Mouse (Mus musculus) kidney, adult 2 months (tissue): ENCODE results near the gene Pabpc1l. TPM values are rescaled to one million over a fixed set of nuclear protein-coding genes. Genes with fewer than 3 reads are reported as not detected.

Experiments used
- DNase-seq: peaks from one replicate; pipeline ENCODE4 v3.0.0; 2021
- H3K27ac ChIP-seq: fragments of 200-500 bp; 2 replicates; pipeline ENCODE4 v1.5.1; 2012; ENCODE audit warnings: low read depth, low read length, control low read depth, inconsistent platforms; ENCODE audit not compliant: insufficient read depth
- H3K27me3 ChIP-seq: fragments of 200-500 bp; replicated peaks from 2 replicates; pipeline ENCODE4 v1.6.1; 2012; ENCODE audit warnings: mild to moderate bottlenecking, moderate library complexity, low read length, inconsistent platforms; ENCODE audit not compliant: control insufficient read depth, insufficient read depth
- H3K36me3 ChIP-seq: fragments of 200-500 bp; 2 replicates; pipeline ENCODE4 v1.6.1; 2012; ENCODE audit warnings: mild to moderate bottlenecking, moderate library complexity, low read length, inconsistent platforms; ENCODE audit not compliant: control insufficient read depth, insufficient read depth
- H3K4me1 ChIP-seq: fragments of 200-500 bp; 2 replicates; pipeline ENCODE4 v1.6.1; 2011; ENCODE audit warnings: low read length; ENCODE audit not compliant: control insufficient read depth, insufficient read depth
- H3K4me3 ChIP-seq: fragments of 200-500 bp; 2 replicates; pipeline ENCODE4 v1.5.1; 2011; ENCODE audit warnings: mild to moderate bottlenecking, low read depth, low read length, control low read depth; ENCODE audit not compliant: insufficient read depth
- CTCF ChIP-seq: fragments of 200-500 bp; conservative IDR thresholded peaks from 2 replicates; pipeline ENCODE4 v1.5.1; 2011; ENCODE audit warnings: low read depth, mild to moderate bottlenecking, control low read depth, low read length, moderate library complexity, mixed read lengths; ENCODE audit not compliant: insufficient read depth, insufficient read length
- POLR2A ChIP-seq: fragments of 200-500 bp; IDR thresholded peaks from one replicate; pipeline ENCODE4 v1.6.1; 2011; ENCODE audit warnings: low read depth, low read length, control low read depth
- WGBS: fragments of 180-500 bp; shearing (Covaris S2); methylation state at CpG from one replicate; pipeline ENCODE4 v1.1.7; 2018; 5-methylcytosine and 5-hydroxymethylcytosine counted together
- polyA plus RNA-seq: library from polyadenylated mRNA; depleted of rRNA; stranded (reverse); fragments of >200 nt; gene quantifications from 2 replicates; pipeline ENCODE4 v1.2.3, GENCODE M21; 2012; rRNA removed

Gene Pabpc1l
- polyA plus RNA-seq: 3.2 and 3.7 TPM in 2 replicates

DNA sequence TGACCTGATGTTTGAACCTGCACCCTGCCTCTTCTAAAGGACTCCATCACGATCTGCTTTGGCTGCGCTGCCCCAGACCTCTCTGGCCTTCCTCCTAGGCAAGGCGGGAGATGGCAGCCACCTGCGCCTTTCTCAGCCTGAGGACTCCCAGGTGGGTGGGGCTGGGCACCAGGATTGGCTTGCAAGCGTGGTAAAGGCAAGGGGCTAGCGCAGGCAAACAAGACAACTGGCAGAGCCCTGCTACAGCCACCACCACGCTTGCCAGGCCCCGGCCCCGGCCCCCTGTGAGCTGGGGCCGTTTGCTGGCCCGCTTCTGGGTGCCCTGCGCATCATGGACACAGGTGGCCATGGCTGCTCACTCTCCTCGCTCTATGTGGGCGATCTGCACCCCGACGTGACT, at the start of gene Pabpc1l:
Gene Pabpc1l (plus strand): TSS at position 301 of the 400 bp plus-strand sequence.
- H3K4me1 ChIP-seq: no peaks in the 10 kb centered on the region
- 83% methylated on average over 16 of the region's 16 CpGs for WGBS
- no peak within 1 kb of the TSS for H3K4me3 ChIP-seq
- no peaks in the 10 kb centered on the region for H3K36me3 ChIP-seq
- no peak for TF ChIP-seq CTCF
- no peak for TF ChIP-seq POLR2A
- DNase-seq: no peak
- H3K27me3 ChIP-seq: no peaks in the 10 kb centered on the region
- H3K27ac ChIP-seq: no peak within 1 kb of the TSS

DNA sequence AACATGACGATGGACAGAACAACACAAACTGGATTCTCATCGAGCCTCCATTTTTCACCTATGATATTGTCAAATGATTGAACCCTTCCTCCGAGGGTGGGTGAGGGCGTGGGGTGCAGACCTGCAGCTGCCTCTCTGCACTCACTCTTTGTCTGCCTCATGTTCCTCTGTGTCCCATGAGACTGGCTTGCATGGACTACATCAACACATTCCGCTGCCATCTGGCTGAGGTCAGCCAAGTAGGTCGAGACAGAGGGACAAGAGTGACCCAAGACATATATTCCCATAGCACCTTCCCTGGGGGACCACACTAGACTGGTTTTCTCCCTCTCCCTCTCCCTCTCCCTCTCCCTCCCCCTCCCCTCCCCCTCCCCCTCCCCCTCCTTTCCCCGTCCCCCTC, 48.8 kb upstream of the Pabpc1l start:
- Histone ChIP-seq H3K27me3 (no peaks in the 10 kb centered on the region), H3K4me1 (no peaks in the 10 kb centered on the region), H3K4me3 (no peak overlapping the region), H3K36me3 (no peaks in the 10 kb centered on the region), H3K27ac (no peak overlapping the region)
- no peak for DNase-seq
- TF ChIP-seq CTCF (no peak), POLR2A (no peak)
- WGBS: 86% methylated on average over 6 of the region's 7 CpGs

DNA sequence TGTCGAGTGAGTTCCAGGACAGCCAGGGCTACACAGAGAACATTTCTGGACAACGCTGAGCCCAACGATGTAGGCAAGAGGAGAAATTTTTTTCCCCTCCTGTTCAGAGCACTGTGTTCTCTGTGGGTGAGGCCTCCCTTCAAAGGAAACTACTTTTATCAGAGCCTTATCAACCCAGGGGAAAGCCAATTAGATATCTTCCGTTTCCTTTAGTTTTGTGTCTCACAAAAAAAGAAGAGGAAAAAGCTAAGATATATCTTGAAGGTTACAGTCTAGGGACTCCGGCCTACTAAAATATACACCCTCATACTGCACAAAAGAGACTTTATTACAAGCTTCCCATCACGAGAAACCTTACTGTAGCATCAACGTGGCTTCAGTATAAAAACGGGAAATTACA, 38.0 kb upstream of the Pabpc1l start:
- TF ChIP-seq CTCF (no peak), POLR2A (no peak)
- Histone ChIP-seq H3K4me3 (no peak overlapping the region), H3K4me1 (no peaks in the 10 kb centered on the region), H3K36me3 (no peaks in the 10 kb centered on the region), H3K27ac (no peak overlapping the region), H3K27me3 (no peaks in the 10 kb centered on the region)
- WGBS: 84% methylated on average over 8 of the region's 8 CpGs
- DNase-seq: no peak

DNA sequence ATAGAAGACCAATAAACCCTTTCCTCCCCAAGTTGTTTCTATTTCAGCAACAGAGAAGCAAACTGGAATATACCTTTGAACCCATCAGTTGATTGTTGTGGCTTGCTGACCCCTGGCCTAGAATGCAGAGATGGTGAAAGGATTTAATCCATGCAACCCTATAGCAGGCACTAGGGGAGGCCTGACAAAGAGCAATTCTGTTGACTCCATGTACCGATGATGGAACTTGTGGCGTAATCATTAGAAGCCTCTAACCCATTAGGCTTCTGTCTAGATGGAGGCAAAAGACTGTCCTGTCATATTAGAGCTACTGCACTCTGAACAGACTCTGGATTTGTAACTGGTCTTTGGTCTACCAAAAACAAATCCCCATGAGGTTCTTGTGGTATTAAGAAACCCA, 32.4 kb upstream of the Pabpc1l start:
- H3K36me3 ChIP-seq: no peaks in the 10 kb centered on the region
- no peak overlapping the region for H3K27ac ChIP-seq
- WGBS: 97% methylated on average over 2 of the region's 2 CpGs
- no peak overlapping the region for H3K4me3 ChIP-seq
- DNase-seq: no peak
- peaks cover 8% of the 10 kb centered on the region for H3K4me1 ChIP-seq
- H3K27me3 ChIP-seq: no peaks in the 10 kb centered on the region
- TF ChIP-seq CTCF: no peak
- TF ChIP-seq POLR2A: no peak

DNA sequence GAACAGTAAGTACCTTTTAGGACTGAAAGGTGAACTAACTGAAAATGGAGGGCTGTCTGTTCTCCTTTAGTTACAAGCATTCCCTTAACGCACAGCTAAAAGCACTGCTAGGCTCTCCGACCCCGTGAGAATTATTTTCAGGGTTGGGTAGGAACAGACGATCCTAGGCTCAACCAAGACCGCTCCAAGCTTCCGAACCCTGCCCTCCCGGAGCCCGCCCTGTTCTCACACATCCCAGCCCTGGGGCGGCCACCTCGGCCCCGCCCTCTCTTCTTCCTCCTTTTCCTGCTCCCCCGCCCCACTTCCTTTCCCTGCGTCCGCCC, 30.6 kb upstream of the Pabpc1l start, which contains the start of gene Ywhab:
Gene Ywhab (plus strand): TSS at position 307 of the 323 bp plus-strand sequence.
- under 1% methylated on average over 13 of the region's 14 CpGs for WGBS
- DNase-seq: no peak

DNA sequence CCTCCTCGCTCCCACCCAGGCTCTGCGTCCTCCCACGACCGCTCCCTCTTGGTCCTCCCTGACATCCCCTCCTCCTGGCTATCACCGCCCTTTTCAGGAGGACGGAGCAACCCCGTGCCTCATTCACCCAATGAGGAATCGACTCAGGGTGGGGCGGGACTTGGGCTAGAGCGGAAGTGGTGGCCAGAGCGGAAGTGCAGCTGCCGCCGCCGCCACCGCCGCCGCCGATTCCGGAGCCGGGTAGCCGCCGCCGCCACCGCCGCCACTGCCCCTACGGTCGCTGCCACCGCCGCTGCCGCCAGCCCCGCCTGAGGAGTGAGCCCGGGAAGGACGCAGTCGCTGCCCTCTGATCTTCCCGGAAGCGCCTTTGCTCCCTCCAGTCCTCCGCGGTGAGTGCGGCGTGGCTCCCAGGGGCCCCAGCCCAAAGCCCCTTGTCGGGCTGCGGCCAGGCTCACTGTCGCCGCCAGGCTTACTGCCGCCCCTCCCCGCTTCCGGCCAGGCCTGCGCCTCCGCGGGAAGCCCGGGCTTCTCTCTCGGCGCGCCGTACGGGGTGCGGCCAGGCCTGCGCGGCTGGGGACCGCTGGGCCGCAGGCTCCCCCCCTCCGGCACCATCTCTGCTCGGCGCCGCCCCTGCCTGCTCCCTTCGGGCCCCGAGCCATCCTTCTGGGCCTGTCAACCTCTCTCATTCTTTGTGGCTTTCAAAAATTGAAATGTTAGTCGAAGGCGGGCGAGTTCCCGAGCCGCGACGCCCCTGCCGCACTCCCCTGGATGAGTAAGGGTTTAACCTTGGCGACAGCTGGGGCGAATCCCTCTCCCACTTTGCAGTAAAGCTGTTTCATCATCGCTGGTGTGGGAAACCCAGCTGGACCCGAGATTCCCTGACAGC, 30.0 kb upstream of the Pabpc1l start:
- DNase-seq: peak; percentile 98
- Histone ChIP-seq H3K4me3 (peak overlapping the region; percentile 88), H3K36me3 (no peaks in the 10 kb centered on the region), H3K27ac (peak overlapping the region; percentile 92), H3K27me3 (no peaks in the 10 kb centered on the region), H3K4me1 (peaks cover 11% of the 10 kb centered on the region)
- no peak for TF ChIP-seq CTCF
- TF ChIP-seq POLR2A: no peak
- under 1% methylated on average over 70 of the region's 79 CpGs for WGBS

More for the DNA sequence above, 30.6 kb upstream of the Pabpc1l start, which contains the start of gene Ywhab:
- Histone ChIP-seq H3K4me1 (peaks cover 9% of the 10 kb centered on the region), H3K36me3 (no peaks in the 10 kb centered on the region), H3K27ac (peak within 1 kb of the TSS; percentile 92), H3K27me3 (no peaks in the 10 kb centered on the region), H3K4me3 (peak within 1 kb of the TSS; percentile 88)
- TF ChIP-seq POLR2A (peak; percentile 32), CTCF (no peak)

DNA sequence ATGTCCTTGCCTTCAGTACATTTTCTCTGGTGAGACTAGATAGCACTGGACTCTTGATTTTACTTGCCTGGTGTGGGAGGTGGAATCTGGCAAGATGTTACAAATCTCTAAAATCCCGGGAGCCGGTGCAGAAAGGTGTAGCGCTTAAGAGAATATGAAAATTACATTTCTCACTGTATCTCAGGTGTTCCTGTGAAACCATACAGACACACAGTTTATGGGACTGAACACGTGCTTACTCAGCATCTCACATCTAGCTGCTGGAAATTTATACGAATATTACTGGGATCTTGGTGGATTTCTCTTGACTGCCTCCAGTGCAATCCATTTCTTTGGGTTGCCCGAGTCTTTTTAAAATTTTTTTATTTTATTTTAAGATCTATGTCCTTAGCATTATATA, 29.0 kb upstream of the Pabpc1l start:
- Histone ChIP-seq H3K27me3 (no peaks in the 10 kb centered on the region), H3K27ac (no peak overlapping the region), H3K4me3 (peak overlapping the region; percentile 34), H3K36me3 (no peaks in the 10 kb centered on the region), H3K4me1 (peaks cover 11% of the 10 kb centered on the region)
- WGBS: 45% methylated on average over 6 of the region's 6 CpGs
- TF ChIP-seq POLR2A: no peak
- TF ChIP-seq CTCF: no peak
- no peak for DNase-seq
